Mouse (Mus musculus): ENCODE data around the gene Gabrg2. TPM values are rescaled to one million over a fixed set of nuclear protein-coding genes. Genes with fewer than 3 reads are reported as not detected.

Gabrg2 gene
- polyA plus RNA-seq (2012; fragmentation: generic; extraction: Trizol) = not detected
- long read RNA-seq, experiment 1 = 0 reads
- long read RNA-seq, experiment 2 = 0 reads

- TF ChIP-seq MYOG (IDR thresholded peaks at IDR 0.05; ENCODE audit: control insufficient read depth, extremely low read depth, insufficient read length) (no peak), FOSL1 (IDR thresholded peaks at IDR 0.05; ENCODE audit: insufficient read depth, low read length, poor library complexity, severe bottlenecking) (no peak), MAX (IDR thresholded peaks at IDR 0.05) (no peak), MYOD1 (IDR thresholded peaks at IDR 0.05; ENCODE audit: control insufficient read depth, insufficient read length, low read depth) (no peak), CEBPB (IDR thresholded peaks at IDR 0.05; ENCODE audit: low read depth) (no peak)
- H3K36me3 ChIP-seq (ENCODE audit: control insufficient read depth, insufficient read depth) = no peaks in the 10 kb centered on the region
- H3K79me3 ChIP-seq (ENCODE audit: low read depth) = no peaks in the 10 kb centered on the region
- no peak within 1 kb of the TSS for H3K4me3 ChIP-seq (ENCODE audit: insufficient read depth, poor library complexity, severe bottlenecking)
- H3K27me3 ChIP-seq (ENCODE audit: control insufficient read depth, insufficient read depth, insufficient read length) = no peaks in the 10 kb centered on the region
- H3K79me2 ChIP-seq (ENCODE audit: control insufficient read depth, insufficient read depth) = no peaks in the 10 kb centered on the region
- H3ac ChIP-seq (ENCODE audit: control insufficient read depth, insufficient read length, low read depth) = no peak within 1 kb of the TSS
Measured at GRCm38 (mm10) chr11:42000190-42001098, at the start of gene Gabrg2. TSS of gene Gabrg2 (minus strand) at chr11:42000857.

DNA sequence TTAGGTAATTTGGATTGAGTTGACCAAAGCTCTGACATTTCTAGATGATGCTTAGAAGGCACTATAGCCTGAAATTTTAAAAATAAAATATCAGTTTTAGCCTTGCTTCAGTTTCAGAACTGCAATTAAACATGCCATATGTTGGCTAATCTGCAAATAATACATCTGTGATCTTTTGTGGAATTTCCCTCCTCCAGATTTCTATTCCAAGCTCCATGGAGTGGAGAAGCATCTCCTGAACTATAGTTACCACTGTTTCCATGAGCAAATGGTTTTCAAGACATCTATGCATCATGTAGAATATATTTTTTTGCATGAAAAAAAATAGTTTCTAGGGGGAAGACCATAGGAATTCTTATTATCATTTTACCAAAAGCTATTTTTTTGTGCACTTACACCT, 47.5 kb upstream of the Gabrg2 start:
- no peak for TF ChIP-seq MAX (IDR thresholded peaks at IDR 0.05)
- no peak for TF ChIP-seq MYOD1 (IDR thresholded peaks at IDR 0.05; ENCODE audit: control insufficient read depth, insufficient read length, low read depth)
- no peak for TF ChIP-seq USF1 (IDR thresholded peaks at IDR 0.05; ENCODE audit: low read depth)
- no peak for TF ChIP-seq CTCF (IDR thresholded peaks at IDR 0.05; ENCODE audit: control insufficient read depth, insufficient read depth, insufficient read length)
- TF ChIP-seq CEBPB (IDR thresholded peaks at IDR 0.05; ENCODE audit: low read depth) = no peak
- TF ChIP-seq MYOG (IDR thresholded peaks at IDR 0.05; ENCODE audit: control insufficient read depth, extremely low read depth, insufficient read length) = no peak
- no peak for TF ChIP-seq FOSL1 (IDR thresholded peaks at IDR 0.05; ENCODE audit: insufficient read depth, low read length, poor library complexity, severe bottlenecking)
- Histone ChIP-seq H3K79me3 (ENCODE audit: low read depth) (no peaks in the 10 kb centered on the region), H3K27me3 (ENCODE audit: control insufficient read depth, insufficient read depth, insufficient read length) (no peaks in the 10 kb centered on the region), H3ac (ENCODE audit: control insufficient read depth, insufficient read length, low read depth) (no peak overlapping the region), H3K4me3 (ENCODE audit: insufficient read depth, poor library complexity, severe bottlenecking) (no peak overlapping the region), H3K79me2 (ENCODE audit: control insufficient read depth, insufficient read depth) (no peaks in the 10 kb centered on the region), H3K36me3 (ENCODE audit: control insufficient read depth, insufficient read depth) (no peaks in the 10 kb centered on the region)

- Histone ChIP-seq H3ac (ENCODE audit: control insufficient read depth, insufficient read length, low read depth) (no peak overlapping the region), H3K79me2 (ENCODE audit: control insufficient read depth, insufficient read depth) (no peaks in the 10 kb centered on the region), H3K4me3 (ENCODE audit: insufficient read depth, poor library complexity, severe bottlenecking) (no peak overlapping the region), H3K36me3 (ENCODE audit: control insufficient read depth, insufficient read depth) (no peaks in the 10 kb centered on the region), H3K27me3 (ENCODE audit: control insufficient read depth, insufficient read depth, insufficient read length) (no peaks in the 10 kb centered on the region), H3K79me3 (ENCODE audit: low read depth) (no peaks in the 10 kb centered on the region)
- TF ChIP-seq CEBPB (IDR thresholded peaks at IDR 0.05; ENCODE audit: low read depth) (no peak), MAX (IDR thresholded peaks at IDR 0.05) (no peak), USF1 (IDR thresholded peaks at IDR 0.05; ENCODE audit: low read depth) (no peak), MYOG (IDR thresholded peaks at IDR 0.05; ENCODE audit: control insufficient read depth, extremely low read depth, insufficient read length) (no peak), FOSL1 (IDR thresholded peaks at IDR 0.05; ENCODE audit: insufficient read depth, low read length, poor library complexity, severe bottlenecking) (no peak), MYOD1 (IDR thresholded peaks at IDR 0.05; ENCODE audit: control insufficient read depth, insufficient read length, low read depth) (no peak), CTCF (IDR thresholded peaks at IDR 0.05; ENCODE audit: control insufficient read depth, insufficient read depth, insufficient read length) (no peak)
Measured at GRCm38 (mm10) chr11:41999468-41999881, 1.2 kb downstream of the Gabrg2 start.

DNA sequence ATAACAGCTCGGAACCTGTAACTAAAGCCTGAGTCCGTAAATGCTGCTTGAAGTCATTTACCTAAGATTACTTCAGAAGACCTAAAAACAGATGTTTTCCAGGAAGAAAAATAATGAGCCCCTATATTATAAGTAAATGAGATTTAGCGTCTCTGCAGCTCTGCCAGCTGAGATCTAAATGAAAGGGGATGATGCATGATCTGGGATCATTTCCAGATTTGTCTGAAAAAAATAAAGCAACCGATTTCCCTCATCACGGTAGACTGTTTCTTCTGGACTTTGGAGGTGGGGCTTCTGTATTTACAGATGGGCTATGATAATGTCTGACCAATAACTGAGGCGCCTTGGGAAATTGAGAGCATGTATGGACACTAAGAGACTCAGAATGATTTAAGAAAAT, 20.5 kb downstream of the Gabrg2 start:
- H3K4me3 ChIP-seq (ENCODE audit: insufficient read depth, poor library complexity, severe bottlenecking) = no peak overlapping the region
- H3K27me3 ChIP-seq (ENCODE audit: control insufficient read depth, insufficient read depth, insufficient read length) = no peaks in the 10 kb centered on the region
- H3K79me2 ChIP-seq (ENCODE audit: control insufficient read depth, insufficient read depth) = no peaks in the 10 kb centered on the region
- no peak for TF ChIP-seq MYOG (IDR thresholded peaks at IDR 0.05; ENCODE audit: control insufficient read depth, extremely low read depth, insufficient read length)
- no peak for TF ChIP-seq CEBPB (IDR thresholded peaks at IDR 0.05; ENCODE audit: low read depth)
- no peak for TF ChIP-seq FOSL1 (IDR thresholded peaks at IDR 0.05; ENCODE audit: insufficient read depth, low read length, poor library complexity, severe bottlenecking)
- no peak for TF ChIP-seq MAX (IDR thresholded peaks at IDR 0.05)
- no peak for TF ChIP-seq MYOD1 (IDR thresholded peaks at IDR 0.05; ENCODE audit: control insufficient read depth, insufficient read length, low read depth)
- no peak for TF ChIP-seq USF1 (IDR thresholded peaks at IDR 0.05; ENCODE audit: low read depth)
- no peak for TF ChIP-seq CTCF (IDR thresholded peaks at IDR 0.05; ENCODE audit: control insufficient read depth, insufficient read depth, insufficient read length)
- H3K79me3 ChIP-seq (ENCODE audit: low read depth) = no peaks in the 10 kb centered on the region
- H3K36me3 ChIP-seq (ENCODE audit: control insufficient read depth, insufficient read depth) = no peaks in the 10 kb centered on the region
- H3ac ChIP-seq (ENCODE audit: control insufficient read depth, insufficient read length, low read depth) = no peak overlapping the region

GRCm38 (mm10) chr11:41968595-41968994, 32.1 kb downstream of the Gabrg2 start:
- Histone ChIP-seq H3ac (ENCODE audit: control insufficient read depth, insufficient read length, low read depth) (no peak overlapping the region), H3K4me3 (ENCODE audit: insufficient read depth, poor library complexity, severe bottlenecking) (no peak overlapping the region), H3K79me3 (ENCODE audit: low read depth) (no peaks in the 10 kb centered on the region), H3K36me3 (ENCODE audit: control insufficient read depth, insufficient read depth) (no peaks in the 10 kb centered on the region), H3K79me2 (ENCODE audit: control insufficient read depth, insufficient read depth) (no peaks in the 10 kb centered on the region), H3K27me3 (ENCODE audit: control insufficient read depth, insufficient read depth, insufficient read length) (no peaks in the 10 kb centered on the region)
- TF ChIP-seq MYOG (IDR thresholded peaks at IDR 0.05; ENCODE audit: control insufficient read depth, extremely low read depth, insufficient read length) (no peak), FOSL1 (IDR thresholded peaks at IDR 0.05; ENCODE audit: insufficient read depth, low read length, poor library complexity, severe bottlenecking) (no peak), CTCF (IDR thresholded peaks at IDR 0.05; ENCODE audit: control insufficient read depth, insufficient read depth, insufficient read length) (no peak), MYOD1 (IDR thresholded peaks at IDR 0.05; ENCODE audit: control insufficient read depth, insufficient read length, low read depth) (no peak), USF1 (IDR thresholded peaks at IDR 0.05; ENCODE audit: low read depth) (no peak), CEBPB (IDR thresholded peaks at IDR 0.05; ENCODE audit: low read depth) (no peak)

All from C2C12 (cell line).